Mouse (Mus musculus) C2C12 (cell line): ENCODE results near the gene Ripk3. TPM values are rescaled to one million over a fixed set of nuclear protein-coding genes. Genes with fewer than 3 reads are reported as not detected.

Experiments
- H3K27me3 ChIP-seq: one replicate; pipeline ENCODE4 v1.6.1; 2011; ENCODE audit not compliant: control insufficient read depth, insufficient read depth, insufficient read length
- H3K36me3 ChIP-seq: one replicate; pipeline ENCODE4 v1.6.1; 2011; ENCODE audit not compliant: control insufficient read depth, insufficient read depth
- H3K4me3 ChIP-seq: one replicate; pipeline ENCODE4 v1.5.1; 2011; ENCODE audit warnings: mild to moderate bottlenecking, control low read depth; ENCODE audit not compliant: poor library complexity, insufficient read depth, severe bottlenecking
- H3K79me2 ChIP-seq: one replicate; pipeline ENCODE4 v1.6.1; 2011; ENCODE audit not compliant: control insufficient read depth, insufficient read depth
- H3K79me3 ChIP-seq: one replicate; pipeline ENCODE4 v1.6.1; 2011; ENCODE audit warnings: low read depth, control low read depth
- H3ac ChIP-seq: one replicate; pipeline ENCODE3; 2011; ENCODE audit warnings: low read depth; ENCODE audit not compliant: control insufficient read depth, insufficient read length
- CEBPB ChIP-seq: IDR thresholded peaks from one replicate; pipeline ENCODE4 v1.6.1; 2011; ENCODE audit warnings: low read depth, mild to moderate bottlenecking, control low read depth, moderate library complexity
- CTCF ChIP-seq: IDR thresholded peaks from one replicate; pipeline ENCODE4 v1.5.1; 2011; ENCODE audit not compliant: control insufficient read depth, insufficient read depth, insufficient read length
- FOSL1 ChIP-seq: IDR thresholded peaks from one replicate; pipeline ENCODE4 v1.8.0; 2011; ENCODE audit warnings: mild to moderate bottlenecking, low read length; ENCODE audit not compliant: poor library complexity, insufficient read depth, severe bottlenecking
- MAX ChIP-seq: IDR thresholded peaks from one replicate; pipeline ENCODE4 v1.6.1; 2011; ENCODE audit warnings: mild to moderate bottlenecking, control low read depth
- MYOD1 ChIP-seq: IDR thresholded peaks from one replicate; pipeline ENCODE4 v1.6.1; 2011; ENCODE audit warnings: low read depth; ENCODE audit not compliant: control insufficient read depth, insufficient read length
- MYOG ChIP-seq: IDR thresholded peaks from one replicate; pipeline ENCODE4 v1.6.1; 2011; ENCODE audit not compliant: control insufficient read depth, insufficient read length; ENCODE audit errors: extremely low read depth
- USF1 ChIP-seq: IDR thresholded peaks from one replicate; pipeline ENCODE4 v1.6.1; 2011; ENCODE audit warnings: low read depth, mild to moderate bottlenecking, control low read depth, moderate library complexity
- polyA plus RNA-seq: library from polyadenylated mRNA; unstranded; fragments of >200 nt; fragmentation: generic; extraction: Trizol; gene quantifications from one replicate; pipeline ENCODE4 v1.2.1, GENCODE M21; 2012; ENCODE audit warnings: missing spikeins

The Ripk3 gene
- polyA plus RNA-seq, 1 experiment = 0.55 TPM

DNA sequence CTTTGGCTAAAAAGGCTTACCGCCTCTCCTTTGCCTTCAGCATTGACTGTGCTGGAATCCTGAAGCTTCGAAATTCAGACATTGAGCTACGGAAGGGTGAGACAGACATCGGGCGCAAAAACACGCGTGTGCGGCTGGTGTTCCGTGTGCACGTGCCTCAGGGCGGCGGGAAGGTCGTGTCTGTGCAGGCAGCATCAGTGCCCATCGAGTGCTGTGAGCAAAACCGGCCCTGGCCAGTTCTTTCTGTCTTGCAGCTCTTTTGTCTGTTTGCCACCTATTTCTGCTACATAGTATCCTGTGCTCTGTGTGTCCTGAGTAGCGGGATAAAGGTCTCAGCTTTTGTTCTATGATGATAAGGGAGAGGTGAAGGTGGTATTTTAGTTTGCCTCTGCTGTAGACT is 41.2 kb upstream of the Ripk3 start:
- H3K79me2 ChIP-seq = no peaks in the 10 kb centered on the region
- TF ChIP-seq CTCF = no peak
- TF ChIP-seq USF1 = no peak
- no peak for TF ChIP-seq CEBPB
- no peak for TF ChIP-seq MAX
- TF ChIP-seq MYOD1 = no peak
- TF ChIP-seq MYOG = no peak
- TF ChIP-seq FOSL1 = no peak
- no peaks in the 10 kb centered on the region for H3K79me3 ChIP-seq
- no peak overlapping the region for H3ac ChIP-seq
- no peaks in the 10 kb centered on the region for H3K36me3 ChIP-seq
- no peak overlapping the region for H3K4me3 ChIP-seq
- H3K27me3 ChIP-seq = no peaks in the 10 kb centered on the region

DNA sequence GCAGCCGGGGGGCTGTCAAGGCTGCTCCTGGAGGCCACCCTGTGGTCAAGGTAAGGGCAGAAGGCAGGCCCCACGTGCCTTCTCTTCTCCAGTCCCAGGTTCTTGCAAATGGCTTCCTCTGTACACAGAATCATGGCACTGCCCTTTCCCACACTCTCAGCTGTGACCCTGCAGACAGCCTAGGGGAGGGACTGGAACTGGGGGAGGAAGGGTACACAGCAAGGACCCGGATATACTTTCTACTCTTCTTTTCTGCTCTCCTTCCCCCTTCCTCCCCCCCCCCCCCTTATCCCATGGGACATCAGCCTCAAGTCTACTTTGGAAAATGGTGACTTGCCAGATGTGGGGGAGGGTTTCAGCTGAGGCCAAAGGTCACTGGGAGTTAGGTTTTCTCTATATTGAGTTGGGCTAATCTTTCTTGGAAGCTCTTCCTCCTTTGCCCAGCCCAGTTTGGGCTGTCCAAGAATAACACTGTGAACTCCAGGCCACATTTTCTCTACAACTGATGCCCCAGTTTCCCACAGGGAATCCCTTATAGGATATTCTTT is 40.1 kb upstream of the Ripk3 start:
- Histone ChIP-seq H3K79me2 (no peaks in the 10 kb centered on the region), H3K79me3 (no peaks in the 10 kb centered on the region), H3K4me3 (no peak overlapping the region), H3ac (no peak overlapping the region), H3K36me3 (no peaks in the 10 kb centered on the region), H3K27me3 (no peaks in the 10 kb centered on the region)
- TF ChIP-seq FOSL1 = no peak
- no peak for TF ChIP-seq CEBPB

DNA sequence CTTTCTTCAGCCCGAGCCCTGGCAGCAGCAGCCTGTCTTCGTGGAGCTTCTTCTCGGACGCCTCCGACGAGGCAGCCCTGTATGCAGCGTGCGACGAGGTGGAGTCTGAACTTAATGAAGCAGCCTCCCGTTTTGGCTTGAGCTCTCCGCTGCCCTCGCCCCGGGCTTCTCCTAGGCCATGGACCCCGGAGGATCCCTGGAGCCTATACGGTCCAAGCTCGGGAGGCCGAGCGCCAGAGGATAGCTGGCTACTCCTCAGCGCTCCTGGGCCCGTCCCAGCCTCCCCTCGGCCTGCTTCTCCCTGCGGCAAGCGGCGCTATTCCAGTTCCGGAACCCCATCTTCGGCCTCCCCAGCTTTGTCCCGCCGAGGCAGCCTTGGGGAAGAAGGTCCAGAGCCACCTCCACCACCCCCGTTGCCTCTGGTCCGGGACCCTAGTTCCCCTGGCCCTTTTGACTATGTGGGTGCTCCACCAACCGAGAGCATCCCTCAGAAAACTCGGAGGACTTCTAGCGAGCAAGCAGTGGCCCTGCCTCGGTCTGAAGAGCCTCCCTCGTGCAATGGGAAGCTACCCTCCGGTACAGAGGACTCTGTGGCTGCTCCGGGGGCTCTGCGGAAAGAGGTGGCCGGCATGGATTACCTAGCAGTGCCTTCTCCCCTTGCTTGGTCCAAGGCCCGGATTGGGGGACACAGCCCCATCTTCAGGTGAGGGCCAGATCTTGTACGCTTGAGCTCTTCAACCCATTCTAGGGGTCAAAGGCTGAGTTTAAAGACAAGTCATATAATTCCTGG is 38.1 kb upstream of the Ripk3 start:
- TF ChIP-seq USF1 (no peak), MAX (no peak), CTCF (no peak), MYOG (no peak), FOSL1 (no peak), MYOD1 (no peak), CEBPB (no peak)

DNA sequence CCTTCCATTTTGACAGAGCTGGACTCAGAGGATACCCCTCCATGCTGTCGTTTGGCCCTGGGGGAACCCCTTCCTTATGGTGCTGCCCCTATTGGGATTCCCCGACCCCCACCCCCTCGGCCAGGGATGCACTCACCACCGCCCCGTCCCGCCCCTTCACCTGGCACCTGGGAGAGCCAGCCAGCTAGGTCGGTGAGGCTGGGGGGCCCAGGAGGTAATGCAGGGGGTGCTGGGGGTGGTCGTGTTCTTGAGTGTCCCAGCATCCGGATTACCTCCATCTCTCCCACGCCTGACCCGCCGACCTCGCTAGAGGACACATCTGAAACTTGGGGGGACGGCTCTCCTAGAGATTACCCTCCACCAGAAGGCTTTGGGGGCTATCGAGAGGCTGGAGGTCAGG is 37.5 kb upstream of the Ripk3 start:
- TF ChIP-seq CTCF = no peak
- no peak for TF ChIP-seq MAX
- TF ChIP-seq CEBPB = no peak
- TF ChIP-seq MYOD1 = no peak
- no peak for TF ChIP-seq MYOG
- H3K79me2 ChIP-seq = no peaks in the 10 kb centered on the region
- H3ac ChIP-seq = no peak overlapping the region
- H3K27me3 ChIP-seq = no peaks in the 10 kb centered on the region
- no peaks in the 10 kb centered on the region for H3K36me3 ChIP-seq
- no peaks in the 10 kb centered on the region for H3K79me3 ChIP-seq
- H3K4me3 ChIP-seq = no peak overlapping the region

More for the DNA sequence above, 38.1 kb upstream of the Ripk3 start:
- no peaks in the 10 kb centered on the region for H3K79me2 ChIP-seq
- H3ac ChIP-seq = no peak overlapping the region
- no peaks in the 10 kb centered on the region for H3K27me3 ChIP-seq
- H3K79me3 ChIP-seq = no peaks in the 10 kb centered on the region
- H3K36me3 ChIP-seq = no peaks in the 10 kb centered on the region
- no peak overlapping the region for H3K4me3 ChIP-seq

DNA sequence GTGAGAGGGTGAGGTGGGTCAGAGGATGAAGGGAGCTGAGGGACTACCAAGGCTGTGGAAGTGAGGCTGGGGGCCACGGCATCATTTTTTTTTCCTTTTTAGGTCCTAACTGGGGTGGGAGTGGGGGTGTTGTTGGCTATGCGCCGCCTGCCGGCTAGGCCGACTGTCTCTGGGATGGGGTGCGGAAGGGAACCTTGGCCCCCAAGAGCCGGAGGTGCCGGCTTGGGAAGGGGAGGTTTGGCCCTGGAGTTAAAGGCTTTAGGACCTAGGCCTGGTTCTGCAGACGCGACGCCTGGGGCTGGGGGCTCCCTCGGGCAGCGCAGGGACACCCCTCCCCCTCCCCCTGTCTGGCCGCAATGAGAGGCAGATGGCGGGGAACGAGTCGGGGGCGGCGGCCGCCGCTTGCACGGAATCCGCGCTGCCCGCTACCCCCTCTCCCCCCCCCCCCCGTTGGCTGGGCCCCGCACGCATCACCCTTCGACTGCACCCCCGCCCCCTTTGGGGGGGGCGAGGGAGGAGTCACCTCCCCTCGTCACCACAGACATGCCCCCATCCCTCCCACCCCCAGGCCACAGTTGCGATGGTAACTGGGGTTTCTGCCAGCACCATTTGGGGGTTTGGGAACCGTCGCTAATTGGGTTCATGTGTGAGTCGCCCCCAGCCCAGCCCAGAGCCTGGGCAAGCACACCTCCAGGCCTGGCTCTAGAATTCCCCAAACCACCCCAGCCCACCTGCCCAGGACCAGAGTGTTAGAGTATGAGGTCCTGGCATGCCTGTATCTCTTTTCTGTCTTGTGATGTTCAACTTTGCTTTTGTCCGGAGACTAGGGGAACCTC is 36.8 kb upstream of the Ripk3 start:
- Histone ChIP-seq H3K79me2 (no peaks in the 10 kb centered on the region), H3ac (no peak overlapping the region), H3K79me3 (no peaks in the 10 kb centered on the region), H3K36me3 (no peaks in the 10 kb centered on the region), H3K27me3 (no peaks in the 10 kb centered on the region), H3K4me3 (no peak overlapping the region)
- TF ChIP-seq MAX = no peak
- no peak for TF ChIP-seq CTCF
- TF ChIP-seq USF1 = no peak
- no peak for TF ChIP-seq CEBPB
- TF ChIP-seq MYOG = no peak
- TF ChIP-seq MYOD1 = no peak
- no peak for TF ChIP-seq FOSL1
